Mouse (Mus musculus) retina, adult 2 months (tissue): ENCODE data around the gene Svep1.
A peak's percentile ranks its signal among the peaks of the same experiment; 100 is the strongest.

Experiments
- DNase-seq: peaks from one replicate; pipeline ENCODE4 v3.0.0-alpha.2; 2012; ENCODE audit warnings: low read depth, low spot score

Svep1 gene

GRCm38 (mm10) chr4:58084155-58084554 is 122.5 kb downstream of the Svep1 start:
- DNase-seq, result no peak

GRCm38 (mm10) chr4:58082588-58082987 is 124.1 kb downstream of the Svep1 start:
- DNase-seq, result no peak

- DNase-seq, result peak; percentile 30
These were observed 127.0 kb downstream of the Svep1 start for GRCm38 (mm10) chr4:58079631-58080030.

- no peak for DNase-seq
These were observed 128.7 kb downstream of the Svep1 start for GRCm38 (mm10) chr4:58077950-58078349.

GRCm38 (mm10) chr4:58077536-58077935 is 129.1 kb downstream of the Svep1 start:
- no peak for DNase-seq

- no peak for DNase-seq
These were observed 133.8 kb downstream of the Svep1 start for GRCm38 (mm10) chr4:58072888-58073287.

- no peak for DNase-seq
These were observed 137.8 kb downstream of the Svep1 start for GRCm38 (mm10) chr4:58068886-58069285.

- no peak for DNase-seq
These were observed 141.9 kb downstream of the Svep1 start for GRCm38 (mm10) chr4:58064721-58065120.

GRCm38 (mm10) chr4:58062933-58063332 is 143.7 kb downstream of the Svep1 start:
- DNase-seq, result no peak

GRCm38 (mm10) chr4:58055653-58056052 is 151.0 kb downstream of the Svep1 start:
- no peak for DNase-seq

GRCm38 (mm10) chr4:58054441-58054840 is 152.2 kb downstream of the Svep1 start:
- no peak for DNase-seq

GRCm38 (mm10) chr4:58050746-58051145 is 155.9 kb downstream of the Svep1 start:
- DNase-seq, result no peak

- DNase-seq, result no peak
These were observed 156.4 kb downstream of the Svep1 start for GRCm38 (mm10) chr4:58050276-58050675.

GRCm38 (mm10) chr4:58044833-58045232 is 161.8 kb downstream of the Svep1 start:
- no peak for DNase-seq

- no peak for DNase-seq
These were observed 162.3 kb downstream of the Svep1 start for GRCm38 (mm10) chr4:58044356-58044755.

GRCm38 (mm10) chr4:58040093-58040492 is 166.6 kb downstream of the Svep1 start:
- no peak for DNase-seq

GRCm38 (mm10) chr4:58037096-58037705 is 169.5 kb downstream of the Svep1 start:
- DNase-seq, result no peak

GRCm38 (mm10) chr4:58034663-58035062 is 172.0 kb downstream of the Svep1 start:
- no peak for DNase-seq

GRCm38 (mm10) chr4:58032714-58033113 is 173.9 kb downstream of the Svep1 start:
- DNase-seq, result no peak

- no peak for DNase-seq
These were observed 197.6 kb downstream of the Svep1 start, which contains the start of gene Txndc8 for GRCm38 (mm10) chr4:58009024-58009423. Txndc8 (minus strand) TSS chr4:58009124.

GRCm38 (mm10) chr4:58003501-58003900 is 203.2 kb downstream of the Svep1 start:
- no peak for DNase-seq
